Mouse (Mus musculus): ENCODE measurements around the gene Zswim7.
A peak's percentile ranks its signal among the peaks of the same experiment; 100 is the strongest.

DNA sequence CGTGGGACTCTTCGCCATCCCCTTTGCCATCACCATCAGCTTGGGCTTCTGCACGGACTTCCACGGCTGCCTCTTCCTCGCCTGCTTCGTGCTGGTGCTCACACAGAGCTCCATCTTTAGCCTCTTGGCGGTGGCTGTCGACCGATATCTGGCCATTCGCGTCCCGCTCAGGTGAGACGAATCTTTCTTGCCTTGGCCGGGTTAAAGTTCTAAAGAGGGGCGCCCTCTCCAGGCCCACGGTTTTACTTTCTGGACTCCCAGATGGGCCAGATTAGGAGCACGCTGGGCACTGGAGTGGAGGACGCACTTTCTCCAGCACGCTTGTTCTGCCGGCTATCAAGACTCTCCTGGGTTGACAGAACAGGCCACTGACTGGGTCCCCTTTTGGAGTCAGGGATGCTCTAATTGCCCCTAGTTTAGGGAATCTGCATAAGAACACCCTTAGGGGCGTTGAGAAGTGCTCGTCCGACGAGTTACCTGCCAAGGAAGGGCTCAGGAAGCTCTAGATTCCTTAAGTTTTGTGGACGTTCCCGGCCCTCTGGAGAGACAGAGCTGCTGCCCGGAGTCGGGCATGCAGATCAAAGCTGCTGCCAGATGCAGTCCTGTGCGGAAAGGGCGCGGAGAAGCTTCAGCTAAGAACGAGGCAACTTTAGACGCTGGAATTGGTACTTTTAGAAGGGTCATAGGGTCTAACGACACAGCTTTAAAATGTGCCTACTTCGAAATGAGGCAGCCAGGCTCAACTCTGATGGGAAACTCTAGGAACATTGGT is 31.7 kb downstream of the Zswim7 start:
- no peak for TF ChIP-seq CTCF (conservative IDR thresholded peaks at IDR 0.05; ENCODE audit: low read length)
- 0 out of 2 replicates have a peak, but pooled peaks have one; percentile 9 for TF ChIP-seq POU5F1 (IDR thresholded peaks at IDR 0.05; ENCODE audit: borderline replicate concordance, low read length)
- TF ChIP-seq NANOG (IDR thresholded peaks at IDR 0.05; ENCODE audit: borderline replicate concordance, low read length) = no peak
